Mouse (Mus musculus): ENCODE data around the gene Top3a.

Top3a gene

GRCm38 (mm10) chr11:60712040-60712439 is 65.1 kb downstream of the Top3a start:
- no peak for DNase-seq (ENCODE audit: low spot score)

- DNase-seq (ENCODE audit: low spot score) = no peak
Measured at GRCm38 (mm10) chr11:60711218-60711617, 65.9 kb downstream of the Top3a start.

GRCm38 (mm10) chr11:60709481-60710465 is 67.4 kb downstream of the Top3a start:
- no peak for DNase-seq (ENCODE audit: low spot score)

GRCm38 (mm10) chr11:60708631-60709030 is 68.5 kb downstream of the Top3a start:
- no peak for DNase-seq (ENCODE audit: low spot score)

GRCm38 (mm10) chr11:60707672-60708071 is 69.5 kb downstream of the Top3a start:
- no peak for DNase-seq (ENCODE audit: low spot score)

GRCm38 (mm10) chr11:60706696-60707480 is 70.3 kb downstream of the Top3a start:
- no peak for DNase-seq (ENCODE audit: low spot score)

GRCm38 (mm10) chr11:60706076-60706475 is 71.1 kb downstream of the Top3a start:
- DNase-seq (ENCODE audit: low spot score) = no peak

- no peak for DNase-seq (ENCODE audit: low spot score)
Measured at GRCm38 (mm10) chr11:60705255-60705654, 71.9 kb downstream of the Top3a start.

GRCm38 (mm10) chr11:60704023-60704880 is 72.9 kb downstream of the Top3a start:
- DNase-seq (ENCODE audit: low spot score) = no peak

- DNase-seq (ENCODE audit: low spot score) = peak; percentile 68
Measured at GRCm38 (mm10) chr11:60703131-60703530, 74.0 kb downstream of the Top3a start.

- DNase-seq (ENCODE audit: low spot score) = no peak
Measured at GRCm38 (mm10) chr11:60701611-60702010, 75.6 kb downstream of the Top3a start.

GRCm38 (mm10) chr11:60700320-60701185 is 76.6 kb downstream of the Top3a start:
- DNase-seq (ENCODE audit: low spot score) = no peak

- peak; percentile 72 for DNase-seq (ENCODE audit: low spot score)
Measured at GRCm38 (mm10) chr11:60699524-60700075, 77.6 kb downstream of the Top3a start, which contains the start of gene Llgl1. TSS of gene Llgl1 (plus strand) at chr11:60699723.

- DNase-seq (ENCODE audit: low spot score) = no peak
Measured at GRCm38 (mm10) chr11:60698806-60699523, 78.2 kb downstream of the Top3a start.

GRCm38 (mm10) chr11:60697561-60697960 is 79.6 kb downstream of the Top3a start:
- DNase-seq (ENCODE audit: low spot score) = no peak

GRCm38 (mm10) chr11:60696165-60696564 is 81.0 kb downstream of the Top3a start:
- no peak for DNase-seq (ENCODE audit: low spot score)
